Mouse (Mus musculus) neural tube, embryonic 11.5 days (tissue): Measurements from ENCODE around the gene Pakap. TPM values are rescaled to one million over a fixed set of nuclear protein-coding genes. Genes with fewer than 3 reads are reported as not detected.

Experiments
- ATAC-seq: fragments of 200-750 bp; cut with Nextera tagmentation; 2 replicates; pipeline ENCODE4 v1.8.0; 2017; ENCODE audit warnings: moderate number of reproducible peaks, mild to moderate bottlenecking, moderate TSS enrichment, moderate library complexity; ENCODE audit not compliant: insufficient read depth, low FRiP score, low TSS enrichment
- DNase-seq: peaks from one replicate; pipeline ENCODE4 v3.0.0-alpha.2; 2015; ENCODE audit warnings: low spot score
- H3K27ac ChIP-seq: fragments of 300-500 bp; sonication (generic); 2 replicates; pipeline ENCODE4 v1.5.1; 2014; ENCODE audit warnings: low read depth, mild to moderate bottlenecking, low read length
- H3K27me3 ChIP-seq: fragments of 300-500 bp; sonication (generic); 2 replicates; pipeline ENCODE4 v1.6.1; 2014; ENCODE audit warnings: mild to moderate bottlenecking, low read length, mixed read lengths; ENCODE audit not compliant: control insufficient read depth, insufficient read depth
- H3K36me3 ChIP-seq: fragments of 300-500 bp; sonication (generic); 2 replicates; pipeline ENCODE4 v1.6.1; 2014; ENCODE audit warnings: mild to moderate bottlenecking, low read length, moderate library complexity, mixed read lengths; ENCODE audit not compliant: control insufficient read depth, insufficient read depth
- H3K4me1 ChIP-seq: fragments of 300-500 bp; sonication (generic); 2 replicates; pipeline ENCODE4 v1.6.1; 2014; ENCODE audit warnings: low read length, mixed read lengths; ENCODE audit not compliant: control insufficient read depth, insufficient read depth
- H3K4me2 ChIP-seq: fragments of 300-500 bp; sonication (generic); 2 replicates; pipeline ENCODE4 v1.6.1; 2014; ENCODE audit warnings: low read depth, mild to moderate bottlenecking, moderate library complexity
- H3K4me3 ChIP-seq: fragments of 300-500 bp; sonication (generic); 2 replicates; pipeline ENCODE4 v1.5.1; 2014; ENCODE audit warnings: low read depth, low read length
- H3K9ac ChIP-seq: fragments of 300-500 bp; sonication (generic); 2 replicates; pipeline ENCODE4 v1.6.1; 2014; ENCODE audit warnings: mild to moderate bottlenecking, low read length
- H3K9me3 ChIP-seq: fragments of 300-500 bp; sonication (generic); 2 replicates; pipeline ENCODE4 v1.6.1; 2016; ENCODE audit warnings: low read length; ENCODE audit not compliant: control insufficient read depth
- WGBS: fragments of 180-500 bp; shearing (Covaris S2); extraction: QIAGEN DNeasy Blood & Tissue Kit; methylation state at CpG from one replicate; pipeline ENCODE4 v1.1.7; 2014; 5-methylcytosine and 5-hydroxymethylcytosine counted together
- polyA plus RNA-seq: library from polyadenylated mRNA; unstranded; fragments of >200 nt; fragmentation: Nextera tagmentation; extraction: Ambion mirVana; gene quantifications from 2 replicates; pipeline ENCODE4 v1.2.1, GENCODE M21; 2014

Pakap gene
- polyA plus RNA-seq, 1 experiment from 2014 or later: 20.8 TPM

DNA sequence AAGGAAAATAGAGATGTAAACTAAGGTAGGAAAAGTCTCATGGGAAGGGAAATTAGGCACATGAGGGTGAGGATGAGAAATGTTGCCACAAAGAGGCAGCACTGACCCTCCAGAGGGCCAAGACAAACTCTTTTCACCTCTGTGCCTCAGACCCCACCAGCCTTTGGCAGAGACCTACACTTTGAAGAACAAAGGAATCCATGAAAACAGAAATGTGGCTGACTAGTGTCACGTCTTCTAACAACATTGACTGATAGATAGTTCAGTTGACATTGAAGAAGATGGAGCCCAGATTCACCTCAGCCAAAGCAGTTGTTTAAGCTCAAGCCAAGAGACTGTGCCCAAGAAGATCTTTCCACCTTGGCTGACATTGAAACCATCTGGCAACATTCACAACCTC is 57.8 kb downstream of the Pakap start:
- no peak for DNase-seq
- ATAC-seq: no peak
- 63% methylated on average over 1 of the region's 1 CpGs for WGBS
- Histone ChIP-seq H3K4me2 (no peak overlapping the region), H3K27ac (no peak overlapping the region), H3K27me3 (no peaks in the 10 kb centered on the region), H3K9me3 (no peaks in the 10 kb centered on the region), H3K4me1 (no peaks in the 10 kb centered on the region), H3K36me3 (no peaks in the 10 kb centered on the region), H3K9ac (no peak overlapping the region), H3K4me3 (no peak overlapping the region)

DNA sequence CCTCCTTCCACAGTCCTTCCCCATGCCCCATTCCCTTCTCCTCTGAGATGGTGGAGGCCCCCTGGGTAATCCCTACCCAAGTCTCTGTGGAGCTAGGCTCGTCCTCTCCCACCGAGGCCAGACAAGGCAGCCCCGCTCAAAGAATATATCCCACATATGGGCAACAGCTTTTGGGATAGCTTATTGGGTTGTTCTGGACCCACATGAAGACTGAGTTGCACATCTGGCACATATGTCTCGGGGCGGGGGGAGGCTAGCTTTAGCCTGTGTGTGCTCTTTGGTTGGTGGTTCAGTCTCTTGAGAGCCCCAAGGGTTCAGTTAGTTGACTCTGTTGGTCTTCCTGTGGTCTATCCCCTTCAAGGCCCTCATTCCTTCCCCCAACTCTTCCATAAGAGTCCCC is 58.9 kb downstream of the Pakap start:
- Histone ChIP-seq H3K9ac (no peak overlapping the region), H3K27ac (no peak overlapping the region), H3K4me2 (no peak overlapping the region), H3K4me1 (no peaks in the 10 kb centered on the region), H3K36me3 (no peaks in the 10 kb centered on the region), H3K4me3 (no peak overlapping the region), H3K27me3 (no peaks in the 10 kb centered on the region), H3K9me3 (no peaks in the 10 kb centered on the region)
- ATAC-seq (no peak), DNase-seq (no peak)
- 78% methylated on average over 5 of the region's 5 CpGs for WGBS

DNA sequence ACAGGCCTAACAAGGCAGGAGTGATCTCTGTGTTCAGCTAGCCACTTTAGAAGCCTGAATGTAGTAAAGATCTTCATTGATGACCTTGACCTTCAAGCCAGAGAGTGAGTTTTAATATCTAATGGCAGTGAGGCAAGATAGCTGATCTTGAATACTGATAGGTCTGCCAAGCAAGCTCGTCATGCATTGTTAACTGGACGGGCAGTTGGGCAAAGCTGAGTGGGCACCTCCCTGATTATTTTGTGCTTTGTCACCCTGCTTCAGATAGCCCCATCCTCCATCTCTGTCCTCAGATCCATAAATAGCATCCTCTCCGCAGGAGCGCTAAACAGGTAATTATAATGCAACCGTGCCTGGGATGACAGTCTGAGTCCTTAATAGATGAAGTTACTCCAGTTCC is 64.4 kb downstream of the Pakap start:
- H3K4me2 ChIP-seq: no peak overlapping the region
- H3K9me3 ChIP-seq: no peaks in the 10 kb centered on the region
- no peaks in the 10 kb centered on the region for H3K27me3 ChIP-seq
- DNase-seq: no peak
- 90% methylated on average over 5 of the region's 5 CpGs for WGBS
- H3K36me3 ChIP-seq: no peaks in the 10 kb centered on the region
- H3K4me1 ChIP-seq: no peaks in the 10 kb centered on the region
- H3K27ac ChIP-seq: no peak overlapping the region
- H3K4me3 ChIP-seq: no peak overlapping the region
- ATAC-seq: no peak
- H3K9ac ChIP-seq: no peak overlapping the region

DNA sequence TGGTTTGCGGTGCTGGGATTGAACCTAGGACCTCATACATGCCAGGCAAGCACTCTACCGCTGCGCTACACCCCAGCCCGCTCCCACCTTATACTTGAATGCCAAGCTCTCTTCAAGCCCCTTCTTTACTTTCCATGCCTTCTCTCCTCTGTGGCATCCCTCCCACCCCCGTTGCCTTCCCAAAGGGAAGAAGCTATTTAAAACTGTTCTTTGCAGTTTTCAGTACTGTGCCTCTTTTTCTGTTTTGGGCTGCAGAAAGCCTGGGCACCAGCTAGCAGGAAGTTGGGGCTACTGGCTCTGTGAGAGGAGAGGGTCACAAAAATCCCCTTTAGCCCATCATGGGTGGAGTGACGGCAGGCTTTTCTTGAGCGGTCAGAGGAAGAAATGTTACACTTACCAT is 65.1 kb downstream of the Pakap start:
- H3K4me3 ChIP-seq: no peak overlapping the region
- no peak overlapping the region for H3K9ac ChIP-seq
- H3K27me3 ChIP-seq: no peaks in the 10 kb centered on the region
- WGBS: 93% methylated on average over 7 of the region's 7 CpGs
- no peaks in the 10 kb centered on the region for H3K36me3 ChIP-seq
- no peaks in the 10 kb centered on the region for H3K4me1 ChIP-seq
- no peak overlapping the region for H3K27ac ChIP-seq
- no peak for DNase-seq
- no peak overlapping the region for H3K4me2 ChIP-seq
- H3K9me3 ChIP-seq: no peaks in the 10 kb centered on the region
- no peak for ATAC-seq

DNA sequence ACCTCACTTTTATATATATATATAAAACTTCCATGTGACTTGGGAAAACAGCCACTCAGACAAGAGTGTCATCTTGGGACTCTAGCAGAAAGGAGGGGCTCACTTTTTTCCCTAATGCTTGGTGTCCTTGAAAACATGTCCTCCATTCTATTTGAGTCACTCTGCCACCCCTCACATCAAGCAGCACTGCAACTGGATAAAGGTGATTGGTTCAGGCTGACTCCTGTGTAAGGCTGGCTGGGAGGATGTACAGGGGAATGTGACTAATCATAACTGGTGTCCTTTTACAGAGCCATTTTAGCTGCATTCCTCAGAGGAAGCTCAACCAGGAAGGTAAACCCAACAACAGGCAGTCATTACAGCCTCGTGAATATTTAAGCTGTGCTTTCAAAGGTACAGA is 67.0 kb downstream of the Pakap start:
- 75% methylated on average over 1 of the region's 1 CpGs for WGBS
- no peak overlapping the region for H3K4me2 ChIP-seq
- 0 out of 2 replicates have a peak, but pooled peaks cover 2% of the 10 kb centered on the region for H3K4me1 ChIP-seq
- ATAC-seq (no peak), DNase-seq (no peak)
- no peaks in the 10 kb centered on the region for H3K36me3 ChIP-seq
- H3K4me3 ChIP-seq: no peak overlapping the region
- no peaks in the 10 kb centered on the region for H3K9me3 ChIP-seq
- no peaks in the 10 kb centered on the region for H3K27me3 ChIP-seq
- no peak overlapping the region for H3K9ac ChIP-seq
- no peak overlapping the region for H3K27ac ChIP-seq

DNA sequence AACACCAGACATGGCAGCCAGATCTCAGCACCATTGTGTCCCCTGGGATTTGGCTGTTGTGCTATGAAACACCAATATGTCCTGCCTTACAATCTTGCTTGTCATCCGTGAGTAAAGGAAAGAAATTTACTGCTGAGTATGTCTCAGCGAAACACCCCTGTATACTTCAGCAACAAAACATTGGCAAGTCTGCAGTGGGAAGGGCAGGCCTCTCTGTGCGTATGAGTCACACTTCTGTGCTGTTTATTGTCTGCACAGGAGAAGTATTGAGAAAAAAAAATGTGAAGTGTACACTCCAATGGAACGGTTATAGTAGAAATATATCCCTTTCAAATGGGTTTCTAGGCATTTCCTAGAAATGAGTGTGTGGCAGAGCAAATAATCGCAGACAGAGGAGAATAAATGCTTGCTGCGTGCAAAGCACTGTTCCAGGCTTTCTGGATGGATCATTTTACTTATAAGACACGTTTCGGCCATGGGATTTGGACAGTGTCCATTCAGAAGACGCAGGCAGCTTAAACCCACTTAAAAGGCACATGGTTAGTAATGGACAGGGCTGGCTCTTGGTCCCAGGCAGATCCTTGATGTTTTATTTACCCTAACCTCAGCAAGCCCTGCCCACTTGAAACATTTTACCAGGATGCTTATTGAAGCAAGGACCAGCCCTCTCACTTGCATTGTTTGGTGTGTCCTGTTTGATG is 69.0 kb downstream of the Pakap start:
- H3K9ac ChIP-seq: no peak overlapping the region
- no peak overlapping the region for H3K27ac ChIP-seq
- no peak overlapping the region for H3K4me3 ChIP-seq
- 82% methylated on average over 9 of the region's 9 CpGs for WGBS
- no peaks in the 10 kb centered on the region for H3K9me3 ChIP-seq
- DNase-seq: no peak
- no peak for ATAC-seq
- no peaks in the 10 kb centered on the region for H3K27me3 ChIP-seq
- no peak overlapping the region for H3K4me2 ChIP-seq
- 0 out of 2 replicates have a peak, but pooled peaks cover 2% of the 10 kb centered on the region for H3K4me1 ChIP-seq
- H3K36me3 ChIP-seq: no peaks in the 10 kb centered on the region

DNA sequence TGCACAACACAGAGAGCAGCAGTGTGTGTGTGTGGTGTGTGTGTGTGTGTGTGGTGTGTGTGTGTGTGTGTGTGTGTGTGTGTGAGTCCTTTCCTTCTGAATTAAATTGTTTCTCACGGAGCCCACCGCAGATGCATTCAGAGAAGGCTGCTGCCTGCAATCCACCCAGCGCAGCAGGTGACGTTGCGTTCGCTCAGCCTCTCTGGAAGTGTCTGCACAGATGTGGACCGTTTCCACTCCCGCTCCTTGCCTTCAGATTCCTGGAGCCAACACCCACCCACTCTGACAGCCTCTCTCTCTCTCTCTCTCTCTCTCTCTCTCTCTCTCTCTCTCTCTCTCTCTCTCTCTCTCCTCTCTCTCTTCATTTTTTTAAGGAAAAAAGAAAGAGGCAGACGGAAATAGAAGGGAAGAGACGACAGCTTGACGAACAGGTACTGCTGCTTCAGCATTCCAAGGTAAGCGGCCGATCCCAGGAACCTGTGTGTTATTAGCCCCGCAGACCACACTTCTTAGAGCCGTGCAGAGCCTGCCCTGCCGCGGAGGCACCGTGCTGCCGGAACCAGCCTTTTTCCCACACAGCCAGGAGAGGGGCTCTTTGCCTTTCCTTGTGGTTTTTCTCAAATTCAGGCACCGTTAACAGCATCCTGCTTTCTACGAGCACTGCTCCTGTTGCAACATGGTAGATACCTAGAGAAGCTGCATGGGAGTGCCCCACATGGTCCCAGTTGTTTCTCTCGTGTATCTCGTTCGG is 69.8 kb downstream of the Pakap start:
- ATAC-seq: no peak
- no peak overlapping the region for H3K9ac ChIP-seq

DNA sequence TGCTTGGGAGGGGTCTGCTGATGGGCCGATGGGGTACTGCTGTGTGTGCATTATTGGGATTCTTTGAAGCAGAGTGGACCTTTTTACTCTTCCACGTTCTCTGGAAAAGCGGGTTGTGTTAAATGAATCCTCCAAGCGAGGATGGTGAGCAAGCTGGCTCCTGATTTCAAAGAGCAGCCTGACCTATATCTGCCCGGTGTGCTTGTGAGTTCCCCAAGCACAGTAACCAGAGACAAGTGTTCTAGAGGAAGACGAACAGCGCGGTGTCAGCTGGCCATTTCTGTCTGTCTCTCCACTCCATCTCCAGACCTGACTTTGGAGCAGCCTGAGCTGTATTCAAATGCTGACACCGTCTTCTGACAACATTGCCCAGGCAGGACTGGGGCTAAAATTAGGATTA is 71.0 kb downstream of the Pakap start:
- Histone ChIP-seq H3K4me2 (no peak overlapping the region), H3K27me3 (no peaks in the 10 kb centered on the region), H3K27ac (no peak overlapping the region), H3K9ac (no peak overlapping the region), H3K4me1 (0 out of 2 replicates have a peak, but pooled peaks cover 2% of the 10 kb centered on the region), H3K9me3 (no peaks in the 10 kb centered on the region), H3K4me3 (no peak overlapping the region), H3K36me3 (no peaks in the 10 kb centered on the region)
- DNase-seq (no peak), ATAC-seq (no peak)
- WGBS: 83% methylated on average over 9 of the region's 9 CpGs

More for the DNA sequence above, 69.8 kb downstream of the Pakap start:
- WGBS: 45% methylated on average over 24 of the region's 24 CpGs
- no peaks in the 10 kb centered on the region for H3K9me3 ChIP-seq
- H3K4me1 ChIP-seq: 0 out of 2 replicates have a peak, but pooled peaks cover 2% of the 10 kb centered on the region
- no peaks in the 10 kb centered on the region for H3K27me3 ChIP-seq
- DNase-seq: peak; percentile 31
- peak overlapping the region; percentile 9 for H3K4me3 ChIP-seq
- peak overlapping the region; percentile 30 for H3K4me2 ChIP-seq
- no peaks in the 10 kb centered on the region for H3K36me3 ChIP-seq
- H3K27ac ChIP-seq: no peak overlapping the region

DNA sequence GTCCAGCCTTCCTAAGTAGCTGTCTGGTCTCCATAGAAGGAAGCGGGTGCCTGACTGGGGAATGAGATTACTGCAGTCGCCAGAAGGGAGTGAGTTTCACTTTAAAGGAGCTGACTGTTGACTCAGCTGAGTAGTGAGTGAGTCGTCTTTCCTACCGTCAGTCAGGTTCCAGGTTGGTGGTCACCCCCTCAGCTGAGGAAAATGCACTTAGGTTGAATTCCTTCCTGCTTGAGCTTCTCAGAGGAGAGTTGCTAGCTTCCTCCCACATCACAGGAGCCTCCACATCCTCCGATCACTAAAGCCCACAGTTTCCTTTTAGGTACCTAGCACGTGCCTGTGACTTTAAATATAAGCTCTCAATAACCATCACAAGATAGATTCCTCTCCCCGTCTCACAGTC is 72.2 kb downstream of the Pakap start:
- H3K36me3 ChIP-seq: no peaks in the 10 kb centered on the region
- 49% methylated on average over 7 of the region's 7 CpGs for WGBS
- no peaks in the 10 kb centered on the region for H3K9me3 ChIP-seq
- DNase-seq (no peak), ATAC-seq (no peak)
- no peak overlapping the region for H3K9ac ChIP-seq
- H3K4me2 ChIP-seq: no peak overlapping the region
- H3K27ac ChIP-seq: no peak overlapping the region
- no peaks in the 10 kb centered on the region for H3K27me3 ChIP-seq
- 0 out of 2 replicates have a peak, but pooled peaks cover 2% of the 10 kb centered on the region for H3K4me1 ChIP-seq
- no peak overlapping the region for H3K4me3 ChIP-seq
